Mouse (Mus musculus) bone marrow, adult 2 months (tissue): ENCODE measurements around the gene Pdlim1. TPM values are rescaled to one million over a fixed set of nuclear protein-coding genes. Genes with fewer than 3 reads are reported as not detected.

Experiments used
- H3K27ac ChIP-seq: fragments of 200-500 bp; 2 replicates; pipeline ENCODE4 v1.5.1; 2012; ENCODE audit warnings: low read depth, mild to moderate bottlenecking, control low read depth, inconsistent platforms, low read length; ENCODE audit not compliant: control insufficient read depth, poor library complexity, insufficient read depth
- H3K4me1 ChIP-seq: fragments of 200-500 bp; 2 replicates; pipeline ENCODE4 v1.6.1; 2011; ENCODE audit warnings: low read length; ENCODE audit not compliant: control insufficient read depth, insufficient read depth
- H3K4me3 ChIP-seq: fragments of 200-500 bp; replicated peaks from 2 replicates; pipeline ENCODE3; 2011; ENCODE audit warnings: mild to moderate bottlenecking, low read depth, low read length, control low read depth; ENCODE audit not compliant: control insufficient read depth
- CTCF ChIP-seq: fragments of 200-500 bp; IDR thresholded peaks from 2 replicates; pipeline ENCODE4 v1.5.1; 2011; ENCODE audit warnings: low read length, control low read depth; ENCODE audit not compliant: control insufficient read depth, insufficient read depth
- POLR2A ChIP-seq: fragments of 200-500 bp; IDR thresholded peaks from 2 replicates; pipeline ENCODE4 v1.6.1; 2011; ENCODE audit warnings: low read depth, mild to moderate bottlenecking, control low read depth, low read length, borderline replicate concordance; ENCODE audit not compliant: control insufficient read depth
- WGBS: fragments of 180-500 bp; shearing (Covaris S2); methylation state at CpG from one replicate; pipeline ENCODE4 v1.1.7; 2018; 5-methylcytosine and 5-hydroxymethylcytosine counted together
- polyA plus RNA-seq: library from polyadenylated mRNA; stranded (reverse); fragments of >200 nt; gene quantifications from 2 replicates; pipeline ENCODE4 v1.2.4, GENCODE M21; 2011; ENCODE audit warnings: low replicate concordance; ENCODE audit not compliant: missing spikeins, insufficient read depth, insufficient read length

Gene Pdlim1
- polyA plus RNA-seq, 1 experiment: 34.1 TPM

GRCm38 (mm10) chr19:40257396-40257795, 14.2 kb downstream of the Pdlim1 start:
- WGBS: 5% methylated on average over 4 of the region's 4 CpGs
- peak overlapping the region; percentile 6; the same call in 1 of the 2 replicates for H3K27ac ChIP-seq
- H3K4me1 ChIP-seq: peaks cover 1% of the 10 kb centered on the region
- TF ChIP-seq CTCF (no peak), POLR2A (no peak)
- no peak overlapping the region for H3K4me3 ChIP-seq

GRCm38 (mm10) chr19:40256376-40257050, 15.1 kb downstream of the Pdlim1 start:
- WGBS: 40% methylated on average over 2 of the region's 2 CpGs
- no peak for TF ChIP-seq POLR2A
- TF ChIP-seq CTCF: no peak
- no peak overlapping the region for H3K4me3 ChIP-seq
- no peak overlapping the region for H3K27ac ChIP-seq
- peaks cover 1% of the 10 kb centered on the region for H3K4me1 ChIP-seq

GRCm38 (mm10) chr19:40255561-40255960, 16.1 kb downstream of the Pdlim1 start:
- 71% methylated on average over 1 of the region's 1 CpGs for WGBS
- Histone ChIP-seq H3K4me3 (no peak overlapping the region), H3K4me1 (peaks cover 1% of the 10 kb centered on the region), H3K27ac (no peak overlapping the region)
- TF ChIP-seq CTCF: no peak
- no peak for TF ChIP-seq POLR2A

GRCm38 (mm10) chr19:40254741-40255140, 16.9 kb downstream of the Pdlim1 start:
- H3K27ac ChIP-seq: no peak overlapping the region
- peaks cover 1% of the 10 kb centered on the region for H3K4me1 ChIP-seq
- 87% methylated on average over 3 of the region's 3 CpGs for WGBS
- H3K4me3 ChIP-seq: no peak overlapping the region
- TF ChIP-seq POLR2A (no peak), CTCF (no peak)

- H3K4me3 ChIP-seq: no peak overlapping the region
- no peak overlapping the region for H3K27ac ChIP-seq
- H3K4me1 ChIP-seq: peaks cover 1% of the 10 kb centered on the region
- TF ChIP-seq POLR2A: no peak
- TF ChIP-seq CTCF: no peak
- 56% methylated on average over 13 of the region's 13 CpGs for WGBS
Observed at GRCm38 (mm10) chr19:40253768-40254167, 17.9 kb downstream of the Pdlim1 start.

- Histone ChIP-seq H3K4me3 (no peak overlapping the region), H3K4me1 (no peaks in the 10 kb centered on the region; the same call in 1 of the 2 replicates), H3K27ac (no peak overlapping the region)
- WGBS: 86% methylated on average over 4 of the region's 4 CpGs
- no peak for TF ChIP-seq CTCF
- TF ChIP-seq POLR2A: no peak
Observed at GRCm38 (mm10) chr19:40251115-40251514, 20.5 kb downstream of the Pdlim1 start.

GRCm38 (mm10) chr19:40249352-40249751, 22.3 kb downstream of the Pdlim1 start:
- no peaks in the 10 kb centered on the region; the same call in 1 of the 2 replicates for H3K4me1 ChIP-seq
- no peak overlapping the region for H3K27ac ChIP-seq
- 64% methylated on average over 11 of the region's 11 CpGs for WGBS
- TF ChIP-seq POLR2A: no peak
- no peak for TF ChIP-seq CTCF
- H3K4me3 ChIP-seq: no peak overlapping the region

- no peak for TF ChIP-seq POLR2A
- 90% methylated on average over 5 of the region's 5 CpGs for WGBS
- Histone ChIP-seq H3K4me3 (no peak overlapping the region), H3K4me1 (no peaks in the 10 kb centered on the region), H3K27ac (no peak overlapping the region)
Observed at GRCm38 (mm10) chr19:40248476-40248875, 23.2 kb downstream of the Pdlim1 start.

- H3K27ac ChIP-seq: no peak overlapping the region
- H3K4me1 ChIP-seq: no peaks in the 10 kb centered on the region; the same call in 1 of the 2 replicates
- WGBS: 78% methylated on average over 5 of the region's 5 CpGs
- no peak overlapping the region for H3K4me3 ChIP-seq
- TF ChIP-seq POLR2A (no peak), CTCF (no peak)
Observed at GRCm38 (mm10) chr19:40247268-40247666, 24.4 kb downstream of the Pdlim1 start.
